Mouse (Mus musculus) ovary, adult 2 months (tissue): ENCODE results near the gene Slc25a51. TPM values are rescaled to one million over a fixed set of nuclear protein-coding genes. Genes with fewer than 3 reads are reported as not detected.

Source experiments
- polyA plus RNA-seq: library from polyadenylated mRNA; depleted of rRNA; stranded (reverse); fragments of >200 nt; gene quantifications from 2 replicates; pipeline ENCODE4 v1.2.3, GENCODE M21; 2012; rRNA removed

The Slc25a51 gene
- 69.7 and 88.0 TPM in 2 replicates for polyA plus RNA-seq

GRCm38 (mm10) chr4:45408427-45409132 is at the start of gene Slc25a51:
Gene Slc25a51 (minus strand): TSS chr4:45408766.

Other genes with a start within 250 kb of the Slc25a51 start
- gene Frmpd1, start 223.9 kb downstream of the Slc25a51 start, polyA plus RNA-seq: 1.8 and 2.3 TPM in 2 replicates
- gene Trmt10b, start 111.6 kb downstream of the Slc25a51 start, polyA plus RNA-seq: 0.73 and 1.7 TPM in 2 replicates
- gene Dcaf10, start 66.7 kb downstream of the Slc25a51 start, polyA plus RNA-seq: 36.0 and 56.5 TPM in 2 replicates
- 46.1 and 56.1 TPM in 2 replicates for gene Exosc3, start 66.0 kb downstream of the Slc25a51 start, polyA plus RNA-seq
- 37.1 and 40.5 TPM in 2 replicates for gene Shb, start 123.7 kb upstream of the Slc25a51 start, polyA plus RNA-seq